Mouse (Mus musculus): ENCODE data around the gene Acvr1c. TPM values are rescaled to one million over a fixed set of nuclear protein-coding genes. Genes with fewer than 3 reads are reported as not detected.
A peak's percentile ranks its signal among the peaks of the same experiment; 100 is the strongest.

Gene Acvr1c
- polyA plus RNA-seq, 1 experiment from 2014 or later, result 0.11 TPM

GRCm38 (mm10) chr2:58316186-58316585 lies 41.5 kb downstream of the Acvr1c start:
- no peak overlapping the region for H3K27ac ChIP-seq (ENCODE audit: low read depth, low read length)
- no peaks in the 10 kb centered on the region for H3K9me3 ChIP-seq (ENCODE audit: control insufficient read depth, low read length)
- H3K4me1 ChIP-seq (replicated peaks; ENCODE audit: control insufficient read depth, insufficient read depth, low read length), result no peaks in the 10 kb centered on the region
- no peaks in the 10 kb centered on the region for H3K36me3 ChIP-seq (ENCODE audit: control insufficient read depth, insufficient read depth, low read length)
- H3K9ac ChIP-seq (ENCODE audit: low read depth, low read length), result no peak overlapping the region
- H3K27me3 ChIP-seq (replicated peaks; ENCODE audit: control insufficient read depth, insufficient read depth, low read length), result no peaks in the 10 kb centered on the region
- WGBS, result 85% methylated on average over 7 of the region's 7 CpGs
- ATAC-seq (replicated peaks; ENCODE audit: low FRiP score) (no peak), DNase-seq (ENCODE audit: low spot score) (no peak)
- no peak overlapping the region for H3K4me2 ChIP-seq
- H3K4me3 ChIP-seq (ENCODE audit: low read depth, low read length), result no peak overlapping the region

- H3K9ac ChIP-seq (ENCODE audit: low read depth, low read length), result no peak overlapping the region
- no peaks in the 10 kb centered on the region for H3K36me3 ChIP-seq (ENCODE audit: control insufficient read depth, insufficient read depth, low read length)
- no peak overlapping the region for H3K4me3 ChIP-seq (ENCODE audit: low read depth, low read length)
- H3K4me2 ChIP-seq, result no peak overlapping the region
- WGBS, result 59% methylated on average over 3 of the region's 3 CpGs
- no peak overlapping the region for H3K27ac ChIP-seq (ENCODE audit: low read depth, low read length)
- no peaks in the 10 kb centered on the region for H3K27me3 ChIP-seq (replicated peaks; ENCODE audit: control insufficient read depth, insufficient read depth, low read length)
- no peak for DNase-seq (ENCODE audit: low spot score)
- H3K4me1 ChIP-seq (replicated peaks; ENCODE audit: control insufficient read depth, insufficient read depth, low read length), result no peaks in the 10 kb centered on the region; the same call in 1 of the 2 replicates
- H3K9me3 ChIP-seq (ENCODE audit: control insufficient read depth, low read length), result no peaks in the 10 kb centered on the region
- ATAC-seq (replicated peaks; ENCODE audit: low FRiP score), result no peak
Measured at GRCm38 (mm10) chr2:58309695-58310094, 48.0 kb downstream of the Acvr1c start.

GRCm38 (mm10) chr2:58304450-58304849 lies 53.2 kb downstream of the Acvr1c start:
- Histone ChIP-seq H3K9ac (ENCODE audit: low read depth, low read length) (no peak overlapping the region), H3K36me3 (ENCODE audit: control insufficient read depth, insufficient read depth, low read length) (no peaks in the 10 kb centered on the region), H3K27ac (ENCODE audit: low read depth, low read length) (no peak overlapping the region), H3K9me3 (ENCODE audit: control insufficient read depth, low read length) (no peaks in the 10 kb centered on the region), H3K4me3 (ENCODE audit: low read depth, low read length) (no peak overlapping the region), H3K4me2 (no peak overlapping the region), H3K27me3 (replicated peaks; ENCODE audit: control insufficient read depth, insufficient read depth, low read length) (no peaks in the 10 kb centered on the region), H3K4me1 (replicated peaks; ENCODE audit: control insufficient read depth, insufficient read depth, low read length) (no peaks in the 10 kb centered on the region; the same call in 1 of the 2 replicates)
- ATAC-seq (replicated peaks; ENCODE audit: low FRiP score) (no peak), DNase-seq (ENCODE audit: low spot score) (no peak)
- 78% methylated on average over 3 of the region's 3 CpGs for WGBS

- no peak for ATAC-seq (replicated peaks; ENCODE audit: low FRiP score)
- Histone ChIP-seq H3K4me2 (no peak overlapping the region), H3K36me3 (ENCODE audit: control insufficient read depth, insufficient read depth, low read length) (no peaks in the 10 kb centered on the region), H3K4me1 (replicated peaks; ENCODE audit: control insufficient read depth, insufficient read depth, low read length) (no peaks in the 10 kb centered on the region), H3K9ac (ENCODE audit: low read depth, low read length) (no peak overlapping the region), H3K27ac (ENCODE audit: low read depth, low read length) (no peak overlapping the region), H3K9me3 (ENCODE audit: control insufficient read depth, low read length) (no peaks in the 10 kb centered on the region), H3K4me3 (ENCODE audit: low read depth, low read length) (no peak overlapping the region), H3K27me3 (replicated peaks; ENCODE audit: control insufficient read depth, insufficient read depth, low read length) (no peaks in the 10 kb centered on the region)
- DNase-seq (ENCODE audit: low spot score), result no peak
- WGBS, result 47% methylated on average over 9 of the region's 9 CpGs
Measured at GRCm38 (mm10) chr2:58289759-58290431, 67.8 kb downstream of the Acvr1c start.

GRCm38 (mm10) chr2:58289331-58289730 lies 68.4 kb downstream of the Acvr1c start:
- Histone ChIP-seq H3K36me3 (ENCODE audit: control insufficient read depth, insufficient read depth, low read length) (no peaks in the 10 kb centered on the region), H3K9me3 (ENCODE audit: control insufficient read depth, low read length) (no peaks in the 10 kb centered on the region), H3K4me1 (replicated peaks; ENCODE audit: control insufficient read depth, insufficient read depth, low read length) (no peaks in the 10 kb centered on the region), H3K27ac (ENCODE audit: low read depth, low read length) (no peak overlapping the region), H3K9ac (ENCODE audit: low read depth, low read length) (no peak overlapping the region), H3K4me3 (ENCODE audit: low read depth, low read length) (no peak overlapping the region), H3K27me3 (replicated peaks; ENCODE audit: control insufficient read depth, insufficient read depth, low read length) (no peaks in the 10 kb centered on the region), H3K4me2 (no peak overlapping the region)
- no peak for DNase-seq (ENCODE audit: low spot score)
- ATAC-seq (replicated peaks; ENCODE audit: low FRiP score), result no peak
- 79% methylated on average over 6 of the region's 6 CpGs for WGBS

GRCm38 (mm10) chr2:58282259-58282910 lies 75.3 kb downstream of the Acvr1c start:
- H3K4me3 ChIP-seq (ENCODE audit: low read depth, low read length), result no peak overlapping the region
- H3K27me3 ChIP-seq (replicated peaks; ENCODE audit: control insufficient read depth, insufficient read depth, low read length), result no peaks in the 10 kb centered on the region
- peak; percentile 68; the same call in 1 of the 2 replicates for ATAC-seq (replicated peaks; ENCODE audit: low FRiP score)
- WGBS, result 47% methylated on average over 8 of the region's 8 CpGs
- H3K36me3 ChIP-seq (ENCODE audit: control insufficient read depth, insufficient read depth, low read length), result no peaks in the 10 kb centered on the region
- H3K9me3 ChIP-seq (ENCODE audit: control insufficient read depth, low read length), result no peaks in the 10 kb centered on the region
- H3K9ac ChIP-seq (ENCODE audit: low read depth, low read length), result no peak overlapping the region
- no peak overlapping the region for H3K4me2 ChIP-seq
- no peak overlapping the region for H3K27ac ChIP-seq (ENCODE audit: low read depth, low read length)
- H3K4me1 ChIP-seq (replicated peaks; ENCODE audit: control insufficient read depth, insufficient read depth, low read length), result no peaks in the 10 kb centered on the region
- no peak for DNase-seq (ENCODE audit: low spot score)

GRCm38 (mm10) chr2:58281046-58281445 lies 76.6 kb downstream of the Acvr1c start:
- Histone ChIP-seq H3K27ac (ENCODE audit: low read depth, low read length) (no peak overlapping the region), H3K27me3 (replicated peaks; ENCODE audit: control insufficient read depth, insufficient read depth, low read length) (no peaks in the 10 kb centered on the region), H3K4me1 (replicated peaks; ENCODE audit: control insufficient read depth, insufficient read depth, low read length) (no peaks in the 10 kb centered on the region), H3K9ac (ENCODE audit: low read depth, low read length) (no peak overlapping the region), H3K4me2 (no peak overlapping the region), H3K36me3 (ENCODE audit: control insufficient read depth, insufficient read depth, low read length) (no peaks in the 10 kb centered on the region), H3K9me3 (ENCODE audit: control insufficient read depth, low read length) (no peaks in the 10 kb centered on the region), H3K4me3 (ENCODE audit: low read depth, low read length) (no peak overlapping the region)
- ATAC-seq (replicated peaks; ENCODE audit: low FRiP score) (no peak), DNase-seq (ENCODE audit: low spot score) (no peak)
- 53% methylated on average over 3 of the region's 3 CpGs for WGBS

GRCm38 (mm10) chr2:58279163-58279562 lies 78.5 kb downstream of the Acvr1c start:
- 72% methylated on average over 5 of the region's 5 CpGs for whole genome bisulfite sequencing
- DNase-seq (ENCODE audit: low spot score), result no peak
- Histone ChIP-seq H3K9ac (ENCODE audit: low read depth, low read length) (no peak overlapping the region), H3K27ac (ENCODE audit: low read depth, low read length) (no peak overlapping the region), H3K4me2 (no peak overlapping the region), H3K9me3 (ENCODE audit: control insufficient read depth, low read length) (no peaks in the 10 kb centered on the region), H3K4me3 (ENCODE audit: low read depth, low read length) (no peak overlapping the region), H3K27me3 (replicated peaks; ENCODE audit: control insufficient read depth, insufficient read depth, low read length) (no peaks in the 10 kb centered on the region), H3K4me1 (replicated peaks; ENCODE audit: control insufficient read depth, insufficient read depth, low read length) (no peaks in the 10 kb centered on the region), H3K36me3 (ENCODE audit: control insufficient read depth, insufficient read depth, low read length) (no peaks in the 10 kb centered on the region)
- ATAC-seq (replicated peaks; ENCODE audit: low FRiP score), result no peak

- DNase-seq (ENCODE audit: low spot score) (no peak), ATAC-seq (replicated peaks; ENCODE audit: low FRiP score) (no peak)
- no peaks in the 10 kb centered on the region for H3K9me3 ChIP-seq (ENCODE audit: control insufficient read depth, low read length)
- no peak overlapping the region for H3K9ac ChIP-seq (ENCODE audit: low read depth, low read length)
- H3K27me3 ChIP-seq (replicated peaks; ENCODE audit: control insufficient read depth, insufficient read depth, low read length), result no peaks in the 10 kb centered on the region
- no peaks in the 10 kb centered on the region for H3K36me3 ChIP-seq (ENCODE audit: control insufficient read depth, insufficient read depth, low read length)
- H3K4me3 ChIP-seq (ENCODE audit: low read depth, low read length), result no peak overlapping the region
- no peak overlapping the region for H3K27ac ChIP-seq (ENCODE audit: low read depth, low read length)
- H3K4me1 ChIP-seq (replicated peaks; ENCODE audit: control insufficient read depth, insufficient read depth, low read length), result no peaks in the 10 kb centered on the region
- H3K4me2 ChIP-seq, result no peak overlapping the region
- 87% methylated on average over 7 of the region's 7 CpGs for WGBS
Measured at GRCm38 (mm10) chr2:58276454-58276853, 81.2 kb downstream of the Acvr1c start.

Data from liver, embryonic 11.5 days (tissue).